Comparison of ENCODE assay signal across 21 mouse cellular contexts in genomic region chr19:34827444-34827843, GRCm38 (mm10).
"Had no signal": no experiment of that assay in that cellular context is flagged by ENCODE, and none has a peak within 500 bp of the region (broad histone marks: within the 10 kb centered on the region; RNA-seq: fewer than 3 reads in every experiment).

No protein-coding gene starts in this region.

- H3K27me3 ChIP-seq: kidney, embryonic 15.5 days; limb, embryonic 12.5 days; limb, embryonic 15.5 days; liver, embryonic 12.5 days; liver, embryonic 15.5 days; megakaryocyte, embryonic 14.5 days; neural tube, embryonic 13.5 days; stomach, embryonic 15.5 days had no signal

- DNase-seq: kidney, adult 8-10 months; kidney, postnatal 10 days; kidney, postnatal 36 days; layer of hippocampus, postnatal 36 days; left cerebral cortex, postnatal 4 days; lung, adult 2 months; lung, postnatal 36 days; midbrain, embryonic 14.5 days; retina, postnatal 1 day; right cerebral cortex, postnatal 25 days; spleen, adult 18-20 months; thymus, postnatal 25 days had no signal

- H3K9me3 ChIP-seq: kidney, embryonic 15.5 days; limb, embryonic 12.5 days; limb, embryonic 15.5 days; liver, embryonic 12.5 days; liver, embryonic 15.5 days; megakaryocyte, embryonic 14.5 days; neural tube, embryonic 13.5 days; stomach, embryonic 15.5 days had no signal

- H3K4me3 ChIP-seq: kidney, embryonic 15.5 days; left cerebral cortex, adult 2 months; limb, embryonic 12.5 days; limb, embryonic 15.5 days; liver, embryonic 12.5 days; liver, embryonic 15.5 days; megakaryocyte, embryonic 14.5 days; neural tube, embryonic 13.5 days; stomach, embryonic 15.5 days had no signal

- H3K27ac ChIP-seq: kidney, embryonic 15.5 days; left cerebral cortex, adult 2 months; limb, embryonic 12.5 days; limb, embryonic 15.5 days; liver, embryonic 12.5 days; liver, embryonic 15.5 days; neural tube, embryonic 13.5 days; stomach, embryonic 15.5 days had no signal

- H3K4me1 ChIP-seq: kidney, embryonic 15.5 days; limb, embryonic 12.5 days; limb, embryonic 15.5 days; liver, embryonic 15.5 days; neural tube, embryonic 13.5 days; stomach, embryonic 15.5 days had no signal

- H3K36me3 ChIP-seq: stomach, embryonic 15.5 days had no signal
